Mouse (Mus musculus) spleen, adult 2 months (tissue): Measurements from ENCODE around the gene Srsf11. TPM values are rescaled to one million over a fixed set of nuclear protein-coding genes. Genes with fewer than 3 reads are reported as not detected.

Experiments used
- DNase-seq, 2 experiments: peaks; one replicate each; pipeline versions ENCODE4 v3.0.0 to v3.0.0-alpha.2; 2012 to 2021; ENCODE audit warnings: low spot score in 2 of 2, low read depth in 1 of 2
- H3K27ac ChIP-seq: fragments of 200-500 bp; 2 replicates; pipeline ENCODE4 v1.5.1; 2012; ENCODE audit warnings: low read length, inconsistent platforms; ENCODE audit not compliant: insufficient read depth
- H3K27me3 ChIP-seq: fragments of 200-500 bp; 2 replicates; pipeline ENCODE4 v1.6.1; 2012; ENCODE audit warnings: mild to moderate bottlenecking, moderate library complexity, low read length, inconsistent platforms; ENCODE audit not compliant: control insufficient read depth, insufficient read depth
- H3K36me3 ChIP-seq: fragments of 200-500 bp; 2 replicates; pipeline ENCODE4 v1.6.1; 2012; ENCODE audit warnings: mild to moderate bottlenecking, low read length, inconsistent platforms; ENCODE audit not compliant: control insufficient read depth, insufficient read depth
- H3K4me1 ChIP-seq: fragments of 200-500 bp; 2 replicates; pipeline ENCODE4 v1.6.1; 2011; ENCODE audit warnings: inconsistent platforms; ENCODE audit not compliant: control insufficient read depth, insufficient read depth, insufficient read length
- H3K4me3 ChIP-seq: fragments of 200-500 bp; 2 replicates; pipeline ENCODE4 v1.5.1; 2011; ENCODE audit warnings: mild to moderate bottlenecking, inconsistent platforms; ENCODE audit not compliant: insufficient read depth, insufficient read length; ENCODE audit errors: extremely low read depth
- CTCF ChIP-seq: fragments of 200-500 bp; IDR thresholded peaks from 2 replicates; pipeline ENCODE4 v1.5.1; 2011; ENCODE audit warnings: mild to moderate bottlenecking, inconsistent platforms; ENCODE audit not compliant: insufficient read depth, insufficient read length, insufficient replicate concordance; ENCODE audit errors: extremely low read depth
- POLR2A ChIP-seq: fragments of 200-500 bp; IDR thresholded peaks from 2 replicates; pipeline ENCODE4 v1.6.1; 2011; ENCODE audit warnings: low read depth, low read length, inconsistent platforms
- WGBS: fragments of 180-500 bp; shearing (Covaris S2); methylation state at CpG from one replicate; pipeline ENCODE4 v1.1.7; 2018; 5-methylcytosine and 5-hydroxymethylcytosine counted together
- polyA plus RNA-seq: library from polyadenylated mRNA; depleted of rRNA; stranded (reverse); fragments of >200 nt; gene quantifications from 2 replicates; pipeline ENCODE4 v1.2.3, GENCODE M21; 2012; rRNA removed

Gene Srsf11
- polyA plus RNA-seq, 1 experiment, result 207 TPM

DNA sequence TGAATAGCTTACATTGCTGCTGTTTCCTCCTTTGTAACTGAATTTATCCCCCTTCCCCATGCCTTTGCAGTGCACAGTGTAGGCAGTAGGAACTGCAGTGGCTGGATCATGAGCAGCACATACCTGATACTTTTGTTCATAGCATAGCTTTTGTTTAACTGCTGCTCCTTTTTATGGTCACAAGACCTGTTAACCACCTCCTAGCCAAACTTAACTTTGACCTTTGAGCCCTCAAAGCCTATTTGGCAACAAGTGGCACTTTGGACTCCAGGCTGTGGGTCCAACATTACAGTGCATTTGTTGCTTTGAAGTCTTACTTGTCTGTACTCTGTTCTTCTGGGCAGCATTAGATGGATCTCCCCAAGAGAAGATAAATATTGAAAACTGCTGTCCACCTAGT is 43.1 kb downstream of the Srsf11 start:
- H3K27ac ChIP-seq, result no peak overlapping the region
- H3K4me1 ChIP-seq, result no peaks in the 10 kb centered on the region
- DNase-seq, result no peak
- H3K27me3 ChIP-seq, result no peaks in the 10 kb centered on the region
- no peak for TF ChIP-seq POLR2A
- no peak for TF ChIP-seq CTCF
- no peak overlapping the region for H3K4me3 ChIP-seq
- H3K36me3 ChIP-seq, result peaks cover 10% of the 10 kb centered on the region

DNA sequence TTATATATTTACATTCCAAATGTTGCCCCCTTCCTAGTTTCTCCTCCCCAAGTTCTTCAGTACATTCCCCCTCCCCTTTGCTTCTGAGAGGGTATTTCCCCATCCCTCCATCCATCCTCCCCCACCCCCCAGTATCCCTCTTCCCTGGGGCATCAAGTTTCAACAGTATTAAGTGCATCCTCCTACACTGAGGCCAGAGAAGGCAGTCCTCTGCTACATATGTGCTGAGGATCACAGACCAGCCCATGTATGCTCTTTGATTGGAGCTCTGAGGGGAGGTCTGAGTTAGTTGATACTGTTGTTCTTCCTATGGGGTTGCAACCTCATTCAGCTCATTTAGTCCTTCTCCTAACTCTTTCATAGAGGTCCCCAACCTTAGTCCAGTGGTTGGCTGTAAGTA is 56.8 kb downstream of the Srsf11 start:
- Histone ChIP-seq H3K36me3 (peaks cover 1% of the 10 kb centered on the region; the same call in 1 of the 2 replicates), H3K4me1 (no peaks in the 10 kb centered on the region), H3K27me3 (no peaks in the 10 kb centered on the region), H3K27ac (no peak overlapping the region), H3K4me3 (no peak overlapping the region)
- no peak for TF ChIP-seq POLR2A
- TF ChIP-seq CTCF, result no peak
- no peak for DNase-seq

DNA sequence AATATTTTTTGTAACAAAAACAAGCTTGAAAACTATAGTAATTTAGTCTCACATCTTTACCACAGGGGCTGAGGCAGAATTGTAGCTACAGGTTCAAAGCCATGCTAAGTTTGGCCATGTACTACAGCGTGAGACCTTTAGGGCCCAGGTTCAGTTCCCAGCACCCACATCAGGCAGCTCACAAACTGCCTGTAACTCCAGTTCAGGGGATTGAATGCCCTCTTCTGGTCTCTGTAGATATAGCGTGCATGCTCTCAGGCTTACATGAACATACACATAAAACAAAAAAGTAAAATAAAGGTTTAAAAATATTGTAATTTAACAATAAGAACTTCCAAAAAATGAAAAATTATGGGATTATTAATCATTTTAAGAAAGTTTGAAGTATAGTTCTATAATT is 63.2 kb downstream of the Srsf11 start:
- WGBS, result 97% methylated on average over 2 of the region's 2 CpGs
- DNase-seq, result no peak

DNA sequence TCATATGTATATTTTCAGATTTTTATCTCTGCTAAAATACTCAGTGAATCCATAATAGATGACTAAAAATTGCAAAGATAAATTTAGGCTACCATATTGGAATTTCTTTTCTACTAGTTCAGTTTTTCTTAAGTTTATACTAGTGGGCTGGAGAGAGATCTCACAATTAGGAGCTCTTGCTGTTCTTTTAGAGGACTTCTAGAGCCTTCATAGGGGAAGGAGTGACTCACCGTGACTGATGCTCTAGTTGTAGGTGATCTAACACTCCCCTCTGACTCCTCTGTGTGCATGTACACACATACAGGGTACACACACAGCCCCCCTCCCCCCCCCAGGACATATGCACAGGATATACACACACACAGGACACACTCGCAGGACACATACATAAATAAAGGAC is 65.3 kb downstream of the Srsf11 start:
- Histone ChIP-seq H3K36me3 (peaks cover 3% of the 10 kb centered on the region; the same call in 1 of the 2 replicates), H3K4me3 (no peak overlapping the region), H3K27ac (no peak overlapping the region), H3K27me3 (no peaks in the 10 kb centered on the region), H3K4me1 (no peaks in the 10 kb centered on the region)
- no peak for DNase-seq
- TF ChIP-seq CTCF (no peak), POLR2A (no peak)
- 90% methylated on average over 2 of the region's 2 CpGs for WGBS

More for the DNA sequence above, 63.2 kb downstream of the Srsf11 start:
- TF ChIP-seq POLR2A, result no peak
- TF ChIP-seq CTCF, result no peak
- Histone ChIP-seq H3K27ac (no peak overlapping the region), H3K36me3 (peaks cover 3% of the 10 kb centered on the region; the same call in 1 of the 2 replicates), H3K4me3 (no peak overlapping the region), H3K27me3 (no peaks in the 10 kb centered on the region), H3K4me1 (no peaks in the 10 kb centered on the region)

Other genes with a start within 250 kb of the Srsf11 start
- 0.29 and 0.32 TPM in 2 replicates for gene Cth, start 111.6 kb downstream of the Srsf11 start, polyA plus RNA-seq
- gene Ankrd13c, start 89.4 kb downstream of the Srsf11 start, polyA plus RNA-seq, result 9.3 and 17.7 TPM in 2 replicates
- gene Lrrc40, start within 50 bp of the Srsf11 start, polyA plus RNA-seq, result 2.7 and 3.4 TPM in 2 replicates